Mouse (Mus musculus) right cerebral cortex, postnatal 4 days (tissue): ENCODE data around the gene Med24.
"Not testable (repeated sequence)": the region's sequence is repeated elsewhere in the genome, so short reads cannot be mapped to it uniquely, and the experiment has no call there.

ENCODE experiments used
- DNase-seq: peaks from one replicate; pipeline ENCODE4 v3.0.0-alpha.2; 2022

Gene Med24

DNA sequence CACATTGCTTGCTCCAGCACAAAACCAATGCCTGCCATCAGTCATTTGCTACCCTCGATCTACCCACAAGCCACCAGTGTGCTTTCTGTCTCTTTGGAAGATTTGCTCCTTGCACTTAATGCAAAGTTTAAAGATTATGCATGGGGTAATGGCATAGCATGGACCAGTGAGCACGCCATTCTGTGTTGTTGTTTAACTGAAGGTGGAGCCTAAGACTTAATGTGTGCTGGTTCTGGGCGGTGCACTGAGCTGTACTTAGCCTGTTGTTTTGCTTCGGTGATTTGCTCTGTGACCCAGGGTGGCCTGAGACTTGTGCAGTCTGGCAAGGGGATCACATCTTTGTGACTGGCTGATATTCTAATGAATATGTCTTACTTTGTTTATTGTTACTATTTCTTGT, 42.3 kb downstream of the Med24 start:
- no peak for DNase-seq

DNA sequence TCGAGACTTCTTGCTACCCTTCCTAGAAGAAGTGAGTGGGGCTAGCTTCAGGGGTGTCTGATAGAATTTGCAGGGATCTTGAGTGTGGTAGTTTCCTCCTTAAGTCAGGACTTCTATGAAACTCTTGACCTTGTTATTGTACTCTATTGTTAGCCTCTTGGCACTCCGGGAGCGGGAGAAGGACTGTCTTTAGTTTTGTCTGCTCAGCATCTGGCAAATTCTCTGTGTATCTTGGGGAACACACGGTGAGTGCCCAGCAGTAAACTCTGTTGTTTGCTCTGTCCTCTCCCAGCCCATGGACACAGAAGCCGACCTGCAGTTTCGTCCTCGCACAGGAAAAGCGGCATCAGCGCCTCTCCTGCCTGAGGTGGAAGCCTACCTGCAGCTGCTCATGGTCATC, 43.6 kb downstream of the Med24 start:
- DNase-seq = no peak

DNA sequence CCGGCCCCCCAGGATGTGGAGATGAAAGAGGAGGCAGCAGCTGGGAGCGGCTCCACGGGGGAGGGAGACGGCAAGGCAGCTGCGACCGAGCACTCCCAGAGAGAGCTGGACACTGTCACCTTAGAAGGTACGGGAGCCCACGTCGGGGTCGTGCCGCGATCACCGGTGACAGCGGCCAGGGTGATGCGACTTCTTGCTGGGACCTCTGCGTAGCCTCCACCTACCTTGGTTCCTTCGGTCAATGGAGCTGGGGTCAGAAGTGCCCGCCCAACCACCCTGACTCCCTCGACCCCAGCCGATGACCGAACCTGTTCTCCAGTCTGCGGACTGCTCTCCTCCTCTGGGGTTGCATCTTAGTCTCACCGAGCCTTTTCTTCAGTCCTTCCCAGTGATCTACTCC, 46.4 kb downstream of the Med24 start:
- peak; percentile 20 for DNase-seq

DNA sequence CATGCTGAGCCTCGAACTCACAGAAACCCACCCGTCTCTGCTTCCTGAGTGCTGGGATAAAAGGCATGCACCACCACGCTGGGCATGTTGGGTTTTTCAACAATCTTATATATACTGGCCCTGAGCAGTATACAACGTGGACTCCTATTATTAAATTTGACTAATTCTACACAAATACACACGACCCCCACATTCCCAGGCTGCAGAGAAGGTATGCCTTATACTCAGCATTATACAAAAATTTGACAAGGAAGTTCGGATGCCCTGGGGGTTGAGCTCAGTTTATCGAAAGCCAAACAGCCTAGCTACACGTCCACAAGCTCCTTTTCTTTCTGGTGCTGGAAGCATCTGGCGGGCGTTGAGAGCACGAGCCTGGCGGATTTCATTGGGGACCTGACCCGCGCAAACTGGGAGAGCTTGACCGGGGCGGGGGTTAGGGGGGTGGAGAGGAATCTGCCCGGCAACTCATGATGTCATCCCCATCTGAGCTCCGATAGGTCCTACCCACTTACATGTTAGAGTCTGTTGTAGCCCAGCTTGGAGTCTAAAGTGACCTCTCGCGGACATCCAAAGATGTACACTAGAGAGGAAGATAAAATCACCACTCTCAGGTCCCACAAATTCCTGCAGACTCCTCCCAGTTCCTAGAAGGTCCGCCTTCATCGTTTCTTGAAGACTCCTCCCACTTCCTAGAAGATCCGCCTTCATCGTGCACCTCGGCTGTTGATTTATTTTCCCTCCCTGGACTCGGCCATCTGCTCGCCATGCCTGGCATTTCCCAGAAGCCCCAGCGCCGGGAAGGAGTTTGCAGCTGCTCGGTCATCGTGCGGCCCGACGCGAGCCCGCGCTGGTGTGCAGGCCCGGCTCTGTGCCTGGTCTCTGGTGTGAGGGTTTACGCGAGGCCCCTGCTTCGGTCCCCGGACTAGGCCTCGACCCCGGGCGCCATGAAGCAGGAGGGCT, 47.2 kb downstream of the Med24 start, which contains the start of gene Psmd3:
Psmd3 (plus strand) TSS at position 769 of the 960 bp plus-strand sequence.
- DNase-seq = peak; percentile 91

DNA sequence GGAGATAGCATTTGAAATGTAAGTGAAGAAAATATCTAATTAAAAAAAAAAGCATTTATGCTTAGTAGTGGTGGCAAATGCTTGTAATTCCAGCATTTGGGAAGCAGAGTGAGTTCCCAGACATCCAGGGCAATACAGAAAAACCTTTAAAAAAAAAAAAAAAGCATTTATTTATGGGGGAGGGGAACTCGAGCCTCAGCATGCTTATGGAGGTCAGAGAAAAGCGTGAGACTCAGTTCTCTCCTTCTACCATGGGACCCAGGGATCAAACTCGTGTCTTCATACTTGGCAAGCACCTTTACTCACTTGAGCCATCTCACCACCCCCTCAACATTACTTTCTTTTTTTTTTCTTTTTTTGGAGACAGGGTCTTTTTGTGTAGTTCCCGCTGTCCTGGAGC, 48.0 kb downstream of the Med24 start:
- no peak for DNase-seq

DNA sequence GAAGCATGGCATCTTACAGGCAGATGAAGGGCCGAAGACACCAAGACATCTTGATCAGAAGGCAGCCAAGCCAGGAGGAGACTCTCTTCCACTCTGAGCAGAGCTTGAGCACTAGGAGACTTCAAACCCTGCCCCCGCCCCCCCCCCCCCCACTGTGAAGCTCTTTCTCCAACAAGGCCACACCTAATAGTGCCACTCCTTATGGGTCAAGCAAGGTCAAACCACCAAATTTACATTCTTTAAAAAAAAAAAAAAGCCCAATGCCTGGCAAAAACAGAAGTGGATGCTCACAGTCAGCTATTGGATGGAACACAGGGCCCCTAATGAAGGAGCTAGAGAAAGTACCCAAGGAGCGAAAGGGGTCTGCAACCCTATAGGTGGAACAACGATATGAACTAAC, 48.6 kb downstream of the Med24 start:
- not testable (repeated sequence) for DNase-seq

DNA sequence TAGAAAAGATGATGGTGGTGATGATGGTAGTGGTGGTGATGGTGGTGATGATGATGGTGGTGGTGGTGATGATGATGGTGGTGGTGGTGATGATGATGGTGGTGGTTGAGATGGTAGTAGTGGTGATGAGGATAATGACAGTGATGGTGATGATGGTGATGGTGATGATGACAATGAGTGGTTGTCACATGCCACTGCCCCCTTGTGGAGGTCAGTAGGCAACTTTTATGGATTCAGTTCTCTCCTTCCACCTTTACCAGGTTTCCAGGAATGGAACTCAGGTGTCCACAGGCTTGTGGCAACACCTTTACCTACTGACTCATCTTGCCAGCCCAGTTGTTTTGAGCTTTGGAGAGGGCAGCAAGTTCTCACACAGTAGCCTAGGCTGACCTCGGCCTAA, 49.2 kb downstream of the Med24 start:
- DNase-seq = no peak

DNA sequence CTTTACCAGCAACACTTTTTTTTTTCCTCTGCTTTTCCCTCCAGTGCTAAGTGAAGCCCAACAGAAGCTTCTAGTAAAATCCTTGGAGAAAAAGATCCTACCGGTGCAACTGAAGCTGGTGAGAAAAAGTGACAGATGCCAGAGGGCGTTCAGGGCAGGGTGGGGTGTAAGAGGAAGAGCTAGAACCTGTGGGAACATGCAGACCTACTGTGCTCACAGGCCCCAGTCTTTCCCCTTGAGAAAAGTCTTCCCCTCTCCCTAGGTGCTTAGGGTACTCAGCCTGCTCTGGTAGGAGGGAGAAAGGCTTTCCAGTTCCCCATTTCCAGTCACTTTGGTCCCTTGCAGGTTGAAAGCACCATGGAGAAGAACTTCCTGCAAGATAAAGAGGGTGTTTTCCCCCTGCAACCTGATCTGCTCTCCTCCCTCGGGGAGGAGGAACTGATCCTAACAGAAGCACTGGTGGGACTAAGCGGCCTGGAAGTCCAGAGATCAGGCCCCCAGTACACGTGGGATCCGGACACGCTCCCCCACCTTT, 53.3 kb downstream of the Med24 start:
- DNase-seq = no peak

DNA sequence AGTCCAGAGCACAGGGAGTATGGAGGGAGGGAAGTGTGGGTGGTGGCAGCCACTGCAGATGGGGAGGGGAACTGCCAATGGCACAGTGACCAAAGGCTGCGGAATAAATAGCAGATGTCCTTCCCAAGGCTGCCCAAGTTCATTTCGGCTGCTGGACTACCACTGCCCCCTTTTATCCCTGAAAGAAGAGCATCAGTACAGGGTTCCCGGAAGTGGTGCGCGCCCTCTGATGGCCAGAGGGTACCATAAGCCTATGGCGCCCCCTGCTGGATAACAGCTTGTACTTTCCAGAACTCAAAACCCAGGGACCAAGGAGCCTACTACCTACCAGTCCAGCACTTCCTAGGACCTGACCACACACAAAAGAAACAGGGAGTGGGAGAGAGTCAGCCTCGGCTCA, 56.1 kb downstream of the Med24 start:
- DNase-seq = peak; percentile 41

DNA sequence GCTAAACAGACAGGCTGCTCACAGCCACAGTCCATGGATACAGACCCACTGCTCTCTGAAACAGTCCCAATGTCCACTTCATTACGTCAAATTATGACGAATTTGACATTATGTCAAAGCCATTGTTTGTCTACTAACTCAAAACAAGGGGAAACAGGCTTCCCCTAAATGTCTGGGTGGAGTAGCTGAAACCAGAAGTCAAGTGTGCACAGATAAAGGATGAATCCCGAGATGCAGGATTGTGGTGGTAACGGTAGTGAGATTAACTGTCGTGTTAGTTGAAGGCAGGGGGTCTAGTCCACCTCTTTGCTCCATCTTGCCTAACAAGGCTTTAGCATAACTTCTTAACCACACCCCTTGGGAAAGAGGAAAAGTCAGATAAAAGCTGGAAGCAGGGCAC, 56.8 kb downstream of the Med24 start:
- DNase-seq = no peak

DNA sequence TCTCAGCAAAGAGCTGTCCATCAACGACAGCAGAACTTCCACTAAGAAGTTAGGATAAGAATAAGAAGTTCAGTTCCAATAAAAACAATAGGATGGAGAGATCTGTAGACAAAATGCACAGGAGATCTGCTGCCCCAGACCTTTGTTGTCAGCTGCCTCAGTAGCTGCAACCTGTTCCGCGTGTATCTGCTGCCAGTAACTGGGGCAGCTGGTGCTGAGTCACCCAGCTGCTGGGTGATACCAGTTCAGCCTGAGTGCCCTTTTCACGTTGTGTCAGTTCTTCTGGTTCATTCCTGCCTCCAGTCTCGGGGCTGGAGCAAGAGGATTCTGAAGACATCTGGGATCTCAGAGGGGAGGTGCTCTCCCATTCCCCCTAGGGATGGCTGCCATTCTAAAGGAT, 57.4 kb downstream of the Med24 start:
- DNase-seq = no peak

DNA sequence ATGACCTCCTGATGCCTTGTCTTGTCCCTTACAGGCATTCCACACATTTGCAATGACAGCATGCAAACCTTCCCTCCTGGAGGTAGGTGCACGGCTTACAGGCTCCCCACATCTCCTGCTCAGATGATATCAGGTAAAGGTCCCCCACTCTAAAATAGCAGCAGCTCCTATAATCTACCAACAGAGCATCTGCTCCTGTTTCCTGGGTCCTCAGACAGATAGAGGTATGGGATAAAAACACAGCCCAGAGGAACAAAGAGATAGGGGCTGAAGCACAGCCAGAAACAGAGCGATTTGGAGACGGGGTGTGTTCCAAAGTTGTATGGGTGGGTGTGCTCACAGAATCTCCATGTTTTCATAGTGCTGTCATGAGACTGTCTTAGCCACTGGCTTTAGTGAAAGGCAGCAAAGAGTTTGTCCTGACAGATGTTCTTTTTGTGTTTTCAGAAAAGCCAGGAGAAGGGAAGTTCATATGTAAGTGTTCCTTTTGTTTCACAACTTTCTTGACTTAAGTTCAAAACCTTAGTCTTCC, 57.9 kb downstream of the Med24 start:
- DNase-seq = no peak

DNA sequence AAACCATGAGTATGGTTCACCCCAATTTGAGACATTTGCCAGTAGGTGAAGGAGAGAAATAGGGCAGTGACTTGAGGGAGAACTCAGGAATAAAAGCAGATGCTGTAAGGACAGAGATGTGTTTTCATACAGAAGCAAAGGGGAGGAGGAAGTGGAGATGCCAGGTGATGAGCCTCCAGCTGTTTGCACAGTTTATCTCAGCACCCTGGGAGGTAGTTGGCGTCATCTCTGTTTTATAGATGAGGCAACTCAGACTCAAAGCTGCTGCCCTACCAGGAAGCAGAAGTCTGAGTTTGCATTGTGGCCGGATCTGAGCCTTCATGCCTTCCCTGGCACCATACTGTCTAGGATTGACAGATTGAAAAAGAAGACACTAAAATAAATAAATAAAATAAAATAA, 60.3 kb downstream of the Med24 start:
- DNase-seq = no peak

DNA sequence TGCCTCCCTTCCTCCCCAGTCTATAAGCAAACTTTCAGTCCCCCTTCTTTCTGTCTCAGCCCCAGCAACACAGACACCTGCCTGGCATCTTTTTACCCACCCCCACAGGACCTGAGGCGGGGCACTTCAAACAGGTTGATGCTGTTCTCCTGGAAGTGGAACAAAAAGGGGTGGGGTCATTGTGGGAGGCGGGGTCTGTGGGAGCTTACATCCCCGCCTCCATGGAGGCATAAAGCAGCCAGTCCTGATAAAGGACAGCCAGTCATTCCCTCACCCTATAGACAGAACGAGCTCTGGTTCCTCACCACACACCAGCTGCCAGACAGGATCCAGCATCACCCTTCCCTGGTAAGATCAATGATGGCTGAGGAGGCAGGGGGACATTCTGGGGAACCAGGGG, 65.1 kb downstream of the Med24 start, which contains the start of gene Gsdma:
Gsdma (plus strand) TSS at position 261 of the 400 bp plus-strand sequence.
- no peak for DNase-seq

DNA sequence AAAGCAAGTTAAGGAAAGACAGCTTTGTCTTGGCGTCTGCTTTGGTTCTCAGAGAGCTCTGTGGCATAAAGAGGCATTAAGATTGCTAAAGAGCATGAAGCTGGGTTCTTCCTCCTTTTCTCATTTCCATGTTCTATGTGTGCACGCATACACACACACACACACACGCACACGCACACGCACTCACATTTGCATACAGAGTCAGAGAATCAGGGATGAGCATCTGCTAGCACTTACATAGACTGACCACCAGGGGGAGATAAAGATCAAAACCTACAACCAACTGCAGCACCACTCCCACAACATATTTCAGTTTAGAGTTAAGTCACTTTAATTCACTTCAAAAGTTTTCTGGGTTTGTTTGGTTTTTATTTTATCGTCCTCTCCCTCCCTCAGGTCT, 68.7 kb downstream of the Med24 start:
- peak; percentile 64 for DNase-seq

DNA sequence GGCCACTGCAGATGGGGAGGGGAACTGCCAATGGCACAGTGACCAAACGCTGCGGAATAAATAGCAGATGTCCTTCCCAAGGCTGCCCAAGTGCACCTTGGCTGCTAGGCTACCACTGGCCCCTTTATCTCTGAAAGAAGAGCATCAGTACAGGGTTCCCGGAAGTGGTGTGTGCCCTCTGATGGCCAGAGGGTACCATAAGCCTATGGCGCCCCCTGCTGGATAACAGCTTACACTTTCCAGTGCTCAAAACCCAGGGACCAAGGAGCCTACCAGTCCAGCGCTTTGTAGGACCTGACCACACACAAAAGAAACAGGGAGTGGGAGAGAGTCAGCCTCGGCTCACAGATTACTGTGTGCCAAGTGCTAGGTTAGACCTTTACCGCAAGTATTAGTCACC, 74.2 kb downstream of the Med24 start:
- peak; percentile 21 for DNase-seq
